Mouse (Mus musculus): ENCODE measurements around the gene Car2. TPM values are rescaled to one million over a fixed set of nuclear protein-coding genes. Genes with fewer than 3 reads are reported as not detected.

Car2 gene
- polyA plus RNA-seq, 1 experiment from 2014 or later, result 2,474 TPM

GRCm38 (mm10) chr3:14948067-14948800, 62.2 kb downstream of the Car2 start:
- Histone ChIP-seq H3K9me3 (replicated peaks) (no peaks in the 10 kb centered on the region), H3K9ac (no peak overlapping the region), H3K27me3 (no peaks in the 10 kb centered on the region), H3K27ac (replicated peaks) (no peak overlapping the region), H3K4me3 (replicated peaks) (no peak overlapping the region), H3K4me1 (replicated peaks) (peaks cover 3% of the 10 kb centered on the region; the same call in 1 of the 2 replicates), H3K4me2 (no peak overlapping the region), H3K36me3 (replicated peaks) (no peaks in the 10 kb centered on the region)
- no peak for ATAC-seq (ENCODE audit: insufficient read depth)
- 66% methylated on average over 6 of the region's 6 CpGs for WGBS (ENCODE audit: insufficient replicate concordance)

- H3K4me1 ChIP-seq (replicated peaks), result peaks cover 3% of the 10 kb centered on the region; the same call in 1 of the 2 replicates
- H3K36me3 ChIP-seq (replicated peaks), result no peaks in the 10 kb centered on the region
- no peaks in the 10 kb centered on the region for H3K9me3 ChIP-seq (replicated peaks)
- H3K4me3 ChIP-seq (replicated peaks), result no peak overlapping the region
- WGBS (ENCODE audit: insufficient replicate concordance), result 83% methylated on average over 2 of the region's 2 CpGs
- ATAC-seq (ENCODE audit: insufficient read depth), result no peak
- H3K4me2 ChIP-seq, result no peak overlapping the region
- no peak overlapping the region for H3K27ac ChIP-seq (replicated peaks)
- H3K27me3 ChIP-seq, result no peaks in the 10 kb centered on the region
- no peak overlapping the region for H3K9ac ChIP-seq
Observed at GRCm38 (mm10) chr3:14950031-14950430, 64.0 kb downstream of the Car2 start.

Other genes with a start within 250 kb of the Car2 start
- 1.2 and 1.6 TPM in 2 replicates for gene Car13, start 244.5 kb upstream of the Car2 start, polyA plus RNA-seq (2015; fragmentation: Nextera tagmentation; extraction: Ambion mirVana)
- gene Car1, start 77.9 kb upstream of the Car2 start, polyA plus RNA-seq (2015; fragmentation: Nextera tagmentation; extraction: Ambion mirVana), result 29.6 and 31.7 TPM in 2 replicates
- 140 and 151 TPM in 2 replicates for gene Car3, start 22.8 kb upstream of the Car2 start, polyA plus RNA-seq (2015; fragmentation: Nextera tagmentation; extraction: Ambion mirVana)